Mouse (Mus musculus) hindbrain, embryonic 15.5 days (tissue): Measurements from ENCODE around the gene Pimreg. TPM values are rescaled to one million over a fixed set of nuclear protein-coding genes. Genes with fewer than 3 reads are reported as not detected.
A peak's percentile ranks its signal among the peaks of the same experiment; 100 is the strongest.

Experiments used
- ATAC-seq: fragments of 200-750 bp; cut with Nextera tagmentation; 2 replicates; pipeline ENCODE4 v1.8.0; 2017; ENCODE audit warnings: low read depth, moderate number of reproducible peaks, moderate TSS enrichment; ENCODE audit not compliant: low FRiP score
- H3K27ac ChIP-seq: fragments of 300-500 bp; sonication (generic); replicated peaks from 2 replicates; pipeline ENCODE4 v1.5.1; 2015; ENCODE audit warnings: mild to moderate bottlenecking, inconsistent platforms
- H3K27me3 ChIP-seq: fragments of 300-500 bp; sonication (generic); 2 replicates; pipeline ENCODE4 v1.6.1; 2015; ENCODE audit warnings: control low read depth, inconsistent platforms
- H3K36me3 ChIP-seq: fragments of 300-500 bp; sonication (generic); 2 replicates; pipeline ENCODE4 v1.6.1; 2015; ENCODE audit warnings: control low read depth, inconsistent platforms
- H3K4me1 ChIP-seq: fragments of 300-500 bp; sonication (generic); replicated peaks from 2 replicates; pipeline ENCODE4 v1.6.1; 2015; ENCODE audit warnings: control low read depth, inconsistent platforms
- H3K4me2 ChIP-seq: fragments of 300-500 bp; sonication (generic); 2 replicates; pipeline ENCODE4 v1.6.1; 2015; ENCODE audit warnings: moderate library complexity, mild to moderate bottlenecking, inconsistent platforms
- H3K4me3 ChIP-seq: fragments of 300-500 bp; sonication (generic); 2 replicates; pipeline ENCODE4 v1.5.1; 2015; ENCODE audit warnings: mild to moderate bottlenecking, inconsistent platforms
- H3K9ac ChIP-seq: fragments of 300-500 bp; sonication (generic); 2 replicates; pipeline ENCODE4 v1.6.1; 2015; ENCODE audit warnings: inconsistent platforms
- H3K9me3 ChIP-seq: fragments of 300-500 bp; sonication (generic); 2 replicates; pipeline ENCODE4 v1.6.1; 2016; ENCODE audit warnings: control low read depth, inconsistent platforms
- WGBS: fragments of 180-500 bp; shearing (Covaris S2); methylation state at CpG from one replicate; pipeline ENCODE4 v1.1.7; 2015; 5-methylcytosine and 5-hydroxymethylcytosine counted together
- polyA plus RNA-seq: library from polyadenylated mRNA; unstranded; fragments of >200 nt; fragmentation: Nextera tagmentation; extraction: Ambion mirVana; gene quantifications from 2 replicates; pipeline ENCODE4 v1.2.1, GENCODE M21; 2015

The Pimreg gene
- polyA plus RNA-seq, 1 experiment from 2014 or later, result 35.4 TPM

DNA sequence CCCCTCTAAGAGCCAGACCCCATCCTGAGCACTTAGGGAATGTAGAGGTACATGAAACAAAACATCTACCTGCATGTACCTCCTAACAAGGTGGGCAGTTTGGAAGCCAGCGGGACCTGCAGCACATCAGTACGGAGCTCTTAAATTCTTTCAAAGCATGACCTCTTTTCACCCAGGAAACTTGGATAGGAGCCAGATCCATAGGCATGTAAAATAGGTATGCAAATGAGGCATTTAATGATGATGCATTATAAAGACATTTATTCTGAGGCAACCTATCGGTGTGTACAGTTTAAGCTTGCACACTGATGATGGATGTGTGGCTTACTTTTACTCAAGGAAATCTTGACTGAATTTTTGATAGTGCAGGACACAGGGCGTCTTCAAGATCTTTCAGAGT lies 27.2 kb upstream of the Pimreg start:
- H3K27ac ChIP-seq, result no peak overlapping the region
- WGBS, result 37% methylated on average over 4 of the region's 4 CpGs
- H3K36me3 ChIP-seq, result no peaks in the 10 kb centered on the region
- H3K4me2 ChIP-seq, result no peak overlapping the region
- no peak for ATAC-seq
- H3K9ac ChIP-seq, result no peak overlapping the region
- H3K4me1 ChIP-seq, result peaks cover 48% of the 10 kb centered on the region
- H3K9me3 ChIP-seq, result no peaks in the 10 kb centered on the region
- no peaks in the 10 kb centered on the region for H3K27me3 ChIP-seq
- no peak overlapping the region for H3K4me3 ChIP-seq

DNA sequence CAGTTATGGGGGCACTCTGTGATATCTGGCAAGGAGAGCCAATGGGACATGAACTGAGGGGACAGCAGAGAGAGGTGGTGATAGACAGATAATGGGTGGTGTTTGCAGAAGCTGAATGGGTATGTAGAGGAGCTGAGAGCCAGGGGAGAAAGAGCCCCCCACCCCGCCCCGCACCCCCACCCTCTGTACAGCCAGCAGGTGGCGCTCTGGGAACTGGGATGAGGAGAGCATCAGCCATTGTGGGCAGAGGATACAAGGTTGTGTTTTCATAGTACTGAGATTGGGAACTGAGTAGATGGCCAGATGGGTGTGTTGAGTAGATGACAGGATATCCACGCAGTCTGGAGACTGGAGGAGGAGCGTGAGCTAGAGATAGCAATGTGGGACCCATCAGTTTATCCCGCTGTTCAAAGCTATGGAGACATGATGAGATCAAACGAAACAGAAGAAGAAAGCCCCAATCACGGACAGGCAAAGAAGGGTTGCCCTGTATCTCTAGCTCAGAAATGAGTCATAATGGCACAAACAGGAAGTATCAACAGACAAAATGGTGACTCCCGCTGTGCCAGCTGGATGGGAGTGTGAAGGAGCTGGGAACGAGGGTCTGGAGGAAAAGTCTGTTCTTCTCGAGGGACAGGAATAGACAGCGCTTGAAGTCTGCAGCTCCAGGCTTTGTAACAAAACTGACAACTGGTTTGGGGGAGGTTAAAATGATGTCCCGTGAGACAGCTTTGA lies 25.1 kb upstream of the Pimreg start:
- Histone ChIP-seq H3K9ac (no peak overlapping the region), H3K36me3 (no peaks in the 10 kb centered on the region), H3K27ac (no peak overlapping the region), H3K4me2 (no peak overlapping the region), H3K4me3 (no peak overlapping the region), H3K9me3 (no peaks in the 10 kb centered on the region), H3K4me1 (peaks cover 28% of the 10 kb centered on the region), H3K27me3 (no peaks in the 10 kb centered on the region)
- WGBS, result 75% methylated on average over 13 of the region's 13 CpGs
- ATAC-seq, result no peak

DNA sequence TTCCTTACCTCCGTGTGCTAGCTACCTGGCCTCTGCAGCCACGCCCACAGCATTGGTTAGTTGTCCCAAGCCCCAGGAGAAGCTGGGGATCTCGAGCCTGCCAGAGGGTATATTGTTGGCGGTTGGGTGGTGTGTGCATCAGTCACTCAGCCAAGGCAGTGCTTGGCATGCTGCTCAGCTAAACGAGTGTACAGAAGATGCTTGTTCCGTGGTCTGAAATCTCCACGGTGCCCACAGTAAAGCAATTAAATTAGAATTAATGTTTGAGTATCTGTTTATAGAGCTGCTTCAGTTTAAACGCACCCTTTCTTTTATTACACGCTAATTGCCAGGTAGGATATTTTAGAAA lies 24.6 kb upstream of the Pimreg start:
- no peaks in the 10 kb centered on the region for H3K36me3 ChIP-seq
- WGBS, result 45% methylated on average over 9 of the region's 9 CpGs
- no peaks in the 10 kb centered on the region for H3K9me3 ChIP-seq
- H3K4me3 ChIP-seq, result no peak overlapping the region
- no peak overlapping the region for H3K4me2 ChIP-seq
- no peak overlapping the region for H3K9ac ChIP-seq
- no peak for ATAC-seq
- peaks cover 23% of the 10 kb centered on the region for H3K4me1 ChIP-seq
- no peak overlapping the region for H3K27ac ChIP-seq
- no peaks in the 10 kb centered on the region for H3K27me3 ChIP-seq

DNA sequence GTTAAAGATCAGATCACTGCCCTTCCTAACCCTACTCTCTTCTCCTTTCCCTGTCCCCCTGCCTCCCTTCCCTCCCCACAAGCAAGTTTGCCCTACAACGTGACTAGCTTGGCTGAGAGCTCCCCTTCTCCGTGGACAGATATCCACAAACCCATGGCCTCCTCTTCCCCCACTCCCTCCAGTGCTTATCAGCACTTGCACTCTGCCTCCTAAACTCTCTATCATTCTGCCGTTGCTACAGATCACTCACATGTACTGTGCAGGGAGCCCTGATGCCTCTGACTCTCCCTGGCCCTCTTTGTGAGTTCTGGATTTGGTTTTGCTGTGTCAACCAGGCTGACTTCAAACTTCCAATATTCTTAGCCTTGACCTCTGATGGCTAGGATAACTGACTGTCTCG lies 20.8 kb upstream of the Pimreg start:
- 86% methylated on average over 4 of the region's 4 CpGs for WGBS
- Histone ChIP-seq H3K27ac (no peak overlapping the region), H3K4me2 (no peak overlapping the region), H3K27me3 (no peaks in the 10 kb centered on the region), H3K4me3 (no peak overlapping the region), H3K36me3 (no peaks in the 10 kb centered on the region), H3K4me1 (peaks cover 22% of the 10 kb centered on the region), H3K9me3 (no peaks in the 10 kb centered on the region), H3K9ac (no peak overlapping the region)
- ATAC-seq, result no peak

DNA sequence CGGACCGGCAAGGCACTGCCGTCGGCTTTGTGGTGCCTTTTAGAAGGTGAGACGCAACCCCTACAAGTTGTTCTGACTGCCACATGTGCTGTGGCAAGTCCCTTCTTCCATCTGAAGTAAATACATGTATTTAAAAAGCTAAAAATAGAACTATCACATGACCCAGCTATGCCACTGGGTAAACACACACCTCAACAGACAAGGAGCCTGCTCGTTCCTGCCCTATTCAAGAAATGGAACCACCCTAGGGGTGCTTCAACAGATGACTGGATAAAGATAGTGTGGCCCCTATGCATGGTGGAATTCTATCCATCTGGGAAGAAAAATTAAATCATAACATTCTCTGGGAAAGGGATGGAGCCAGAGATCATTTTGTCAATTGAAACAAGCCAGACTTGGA lies 19.0 kb upstream of the Pimreg start:
- no peaks in the 10 kb centered on the region for H3K36me3 ChIP-seq
- no peaks in the 10 kb centered on the region for H3K9me3 ChIP-seq
- H3K4me2 ChIP-seq, result no peak overlapping the region
- no peak overlapping the region for H3K4me3 ChIP-seq
- ATAC-seq, result no peak
- no peak overlapping the region for H3K9ac ChIP-seq
- no peak overlapping the region; the same call in 1 of the 2 replicates for H3K27ac ChIP-seq
- 87% methylated on average over 6 of the region's 6 CpGs for WGBS
- no peaks in the 10 kb centered on the region for H3K27me3 ChIP-seq
- H3K4me1 ChIP-seq, result peaks cover 14% of the 10 kb centered on the region

DNA sequence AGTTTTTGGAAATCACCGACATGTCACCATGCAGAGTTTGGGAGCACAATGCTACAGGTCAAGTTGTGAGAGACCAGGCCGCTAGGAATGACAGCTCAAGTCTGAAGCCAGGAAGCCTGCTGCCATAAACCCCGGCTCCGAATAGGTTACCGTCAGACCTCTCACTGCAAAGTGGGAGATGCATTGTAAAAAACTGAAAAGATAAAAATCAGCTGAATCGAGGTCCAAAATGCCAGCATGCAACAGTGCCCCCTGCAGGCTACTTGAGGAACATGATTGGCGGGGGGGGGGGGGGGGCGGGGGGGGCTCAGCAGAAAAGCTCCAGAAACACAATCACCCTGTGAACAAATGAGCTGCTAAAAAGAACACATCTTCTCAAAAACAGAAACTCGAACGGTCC lies 18.3 kb upstream of the Pimreg start:
- Histone ChIP-seq H3K27ac (no peak overlapping the region), H3K4me3 (no peak overlapping the region), H3K27me3 (no peaks in the 10 kb centered on the region), H3K9me3 (no peaks in the 10 kb centered on the region), H3K4me1 (peaks cover 6% of the 10 kb centered on the region), H3K9ac (no peak overlapping the region), H3K4me2 (no peak overlapping the region), H3K36me3 (no peaks in the 10 kb centered on the region)
- ATAC-seq, result no peak
- 30% methylated on average over 9 of the region's 10 CpGs for WGBS

DNA sequence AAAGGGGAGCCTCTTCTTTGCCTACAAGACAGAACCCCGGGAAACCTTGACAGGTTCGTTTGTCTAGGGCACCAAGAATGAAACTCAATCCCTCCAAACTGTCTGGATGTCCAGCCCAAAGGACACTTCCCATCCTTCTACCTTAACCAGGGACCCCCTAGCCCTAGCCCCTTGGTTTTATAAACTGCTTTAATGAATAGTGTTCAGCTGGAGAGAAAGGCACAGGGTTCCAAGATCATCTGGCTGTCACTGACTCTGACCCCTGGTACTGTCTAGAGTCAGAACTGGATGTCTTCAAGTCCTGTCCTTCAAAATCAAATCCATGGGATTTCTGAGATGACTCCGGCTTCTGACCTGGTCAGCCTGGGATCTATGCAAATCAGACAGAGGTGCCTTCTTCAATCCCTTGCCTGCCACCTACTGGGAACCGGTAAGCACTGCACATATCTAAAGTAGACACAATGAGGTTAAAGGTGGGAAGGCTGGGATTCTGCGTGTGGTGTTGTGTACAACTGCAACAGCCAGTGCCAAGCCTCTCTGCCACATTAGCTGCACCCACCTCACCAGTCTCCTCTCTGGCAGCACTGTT lies 17.5 kb upstream of the Pimreg start:
- Histone ChIP-seq H3K4me2 (no peak overlapping the region), H3K27me3 (0 out of 2 replicates have a peak, but pooled peaks cover 1% of the 10 kb centered on the region), H3K27ac (no peak overlapping the region), H3K36me3 (no peaks in the 10 kb centered on the region), H3K9ac (no peak overlapping the region), H3K4me1 (peaks cover 9% of the 10 kb centered on the region), H3K4me3 (no peak overlapping the region), H3K9me3 (no peaks in the 10 kb centered on the region)
- ATAC-seq, result peak; percentile 27; the same call in 1 of the 2 replicates
- WGBS, result 27% methylated on average over 5 of the region's 5 CpGs

DNA sequence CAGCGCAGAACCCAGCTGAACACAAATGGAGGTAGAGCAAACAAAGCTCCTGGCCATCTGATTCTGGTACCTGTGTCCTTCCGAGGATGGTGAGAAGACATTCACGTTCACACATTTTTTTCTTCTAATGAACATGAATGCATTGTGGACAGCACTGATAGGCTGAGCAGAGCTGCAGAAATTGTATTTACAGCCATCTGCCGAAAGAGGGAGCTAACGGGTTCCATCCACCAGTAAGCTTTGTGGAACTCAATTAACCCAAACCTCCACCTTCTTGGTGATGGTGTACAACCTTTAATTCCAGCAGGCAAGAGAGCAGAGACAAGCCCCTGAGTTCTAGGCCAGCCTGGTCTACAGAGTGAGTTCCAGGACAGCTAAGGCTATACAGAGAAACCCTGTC lies 16.0 kb upstream of the Pimreg start:
- 37% methylated on average over 5 of the region's 5 CpGs for WGBS

DNA sequence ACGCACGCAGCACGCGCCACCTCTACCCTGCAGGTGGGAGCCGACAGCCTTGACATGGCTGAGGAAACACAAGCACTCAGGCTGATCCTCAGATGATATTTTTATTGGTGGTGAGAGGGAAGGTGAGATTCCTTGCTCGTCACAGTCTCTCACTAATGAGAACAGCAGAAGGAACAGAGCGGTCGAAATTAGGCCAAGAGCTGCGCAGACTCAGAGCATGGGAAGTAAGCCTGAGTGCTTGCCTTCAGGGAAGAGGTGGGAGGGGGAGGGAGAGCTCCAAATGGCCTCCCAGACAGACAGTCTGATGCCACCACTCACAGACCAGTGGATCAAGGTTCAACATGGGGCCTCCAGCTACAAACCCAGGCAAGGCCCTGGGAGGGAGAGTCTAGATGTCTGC lies 15.3 kb upstream of the Pimreg start:
- Histone ChIP-seq H3K9ac (no peak overlapping the region), H3K27me3 (0 out of 2 replicates have a peak, but pooled peaks cover 3% of the 10 kb centered on the region), H3K4me3 (no peak overlapping the region), H3K27ac (no peak overlapping the region), H3K4me1 (peaks cover 11% of the 10 kb centered on the region), H3K4me2 (no peak overlapping the region), H3K9me3 (no peaks in the 10 kb centered on the region), H3K36me3 (no peaks in the 10 kb centered on the region)
- WGBS, result 91% methylated on average over 9 of the region's 9 CpGs
- no peak for ATAC-seq

More for the DNA sequence above, 16.0 kb upstream of the Pimreg start:
- 0 out of 2 replicates have a peak, but pooled peaks cover 3% of the 10 kb centered on the region for H3K27me3 ChIP-seq
- no peaks in the 10 kb centered on the region for H3K36me3 ChIP-seq
- H3K4me2 ChIP-seq, result no peak overlapping the region
- H3K9ac ChIP-seq, result no peak overlapping the region
- ATAC-seq, result no peak
- H3K4me3 ChIP-seq, result no peak overlapping the region
- no peak overlapping the region for H3K27ac ChIP-seq
- peaks cover 11% of the 10 kb centered on the region for H3K4me1 ChIP-seq
- H3K9me3 ChIP-seq, result no peaks in the 10 kb centered on the region

DNA sequence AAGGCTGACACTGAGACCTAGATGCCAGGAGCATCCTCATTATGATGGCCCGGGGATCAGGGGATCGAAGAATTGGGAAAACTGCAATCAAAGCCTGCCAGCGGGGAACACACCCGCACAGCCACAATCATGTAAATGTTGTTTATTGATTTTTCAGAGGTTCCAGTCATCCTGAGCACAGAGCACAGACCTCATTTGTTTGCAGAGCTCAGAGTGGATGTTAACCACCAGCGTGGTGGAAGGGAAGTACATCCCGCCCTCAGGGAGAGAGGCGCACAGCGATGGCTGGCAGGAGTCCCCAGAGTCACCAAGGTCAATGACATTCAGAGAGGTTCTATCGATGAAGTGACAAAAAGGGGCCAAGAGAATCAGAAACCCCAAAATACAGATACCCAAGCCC lies 14.0 kb upstream of the Pimreg start:
- ATAC-seq, result no peak
- no peak overlapping the region for H3K4me2 ChIP-seq
- H3K36me3 ChIP-seq, result no peaks in the 10 kb centered on the region
- H3K4me1 ChIP-seq, result peaks cover 11% of the 10 kb centered on the region
- no peak overlapping the region for H3K9ac ChIP-seq
- 0 out of 2 replicates have a peak, but pooled peaks cover 3% of the 10 kb centered on the region for H3K27me3 ChIP-seq
- H3K4me3 ChIP-seq, result no peak overlapping the region
- no peak overlapping the region for H3K27ac ChIP-seq
- no peaks in the 10 kb centered on the region for H3K9me3 ChIP-seq
- WGBS, result 74% methylated on average over 9 of the region's 9 CpGs

DNA sequence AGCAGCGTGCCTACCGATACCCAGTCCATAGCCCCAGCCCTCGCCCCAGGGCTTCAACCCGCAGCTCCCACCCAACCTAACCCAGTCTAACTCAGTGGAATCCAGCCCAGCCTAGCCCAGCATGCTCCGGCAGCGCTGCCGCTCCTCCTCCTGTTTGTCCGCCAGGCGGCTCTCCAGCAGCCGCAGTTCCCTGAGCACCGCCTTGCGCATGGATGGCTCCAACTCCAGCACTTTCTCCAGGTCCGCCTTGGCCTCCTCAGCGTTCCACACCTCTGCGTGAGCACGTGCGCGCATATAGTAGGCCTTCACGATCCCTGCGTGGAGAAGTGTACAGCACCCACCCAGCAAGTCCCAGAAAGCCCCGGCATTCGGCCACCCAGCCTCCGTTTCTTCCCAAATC lies 12.7 kb upstream of the Pimreg start:
- H3K9ac ChIP-seq, result no peak overlapping the region
- 0 out of 2 replicates have a peak, but pooled peaks cover 3% of the 10 kb centered on the region for H3K27me3 ChIP-seq
- no peaks in the 10 kb centered on the region for H3K9me3 ChIP-seq
- H3K36me3 ChIP-seq, result no peaks in the 10 kb centered on the region
- WGBS, result 25% methylated on average over 23 of the region's 23 CpGs
- no peak for ATAC-seq
- no peak overlapping the region for H3K4me2 ChIP-seq
- H3K4me1 ChIP-seq, result 0 out of 2 replicates have a peak, but pooled peaks cover 5% of the 10 kb centered on the region
- H3K4me3 ChIP-seq, result no peak overlapping the region
- H3K27ac ChIP-seq, result no peak overlapping the region

DNA sequence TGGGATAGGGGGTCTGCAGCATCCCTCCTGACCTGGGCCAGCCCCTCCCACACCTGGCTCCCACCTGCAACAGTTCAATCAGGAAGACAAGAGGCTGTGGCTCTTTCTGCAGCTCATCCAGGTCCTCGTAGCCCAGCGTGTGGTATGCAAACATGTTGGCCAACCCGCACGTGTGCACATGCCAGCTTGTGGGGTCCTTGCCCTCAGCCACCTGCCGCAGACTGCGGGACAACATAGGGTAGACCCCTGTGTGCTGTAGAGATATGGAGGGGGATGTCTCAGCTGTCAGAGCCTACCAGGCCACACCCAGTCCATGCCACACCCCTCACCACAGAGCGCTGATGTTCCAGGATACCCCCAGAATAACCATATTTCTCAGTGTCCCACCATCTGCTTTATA lies 10.5 kb upstream of the Pimreg start:
- H3K9me3 ChIP-seq, result no peaks in the 10 kb centered on the region
- H3K4me3 ChIP-seq, result no peak overlapping the region
- no peak overlapping the region for H3K4me2 ChIP-seq
- no peaks in the 10 kb centered on the region for H3K36me3 ChIP-seq
- H3K9ac ChIP-seq, result no peak overlapping the region
- H3K27ac ChIP-seq, result no peak overlapping the region
- no peak for ATAC-seq
- H3K27me3 ChIP-seq, result 0 out of 2 replicates have a peak, but pooled peaks cover 3% of the 10 kb centered on the region
- WGBS, result 92% methylated on average over 7 of the region's 7 CpGs
- 0 out of 2 replicates have a peak, but pooled peaks cover 5% of the 10 kb centered on the region for H3K4me1 ChIP-seq
